ENCODE assay signal across 8 mouse cellular contexts in the genomic region with DNA sequence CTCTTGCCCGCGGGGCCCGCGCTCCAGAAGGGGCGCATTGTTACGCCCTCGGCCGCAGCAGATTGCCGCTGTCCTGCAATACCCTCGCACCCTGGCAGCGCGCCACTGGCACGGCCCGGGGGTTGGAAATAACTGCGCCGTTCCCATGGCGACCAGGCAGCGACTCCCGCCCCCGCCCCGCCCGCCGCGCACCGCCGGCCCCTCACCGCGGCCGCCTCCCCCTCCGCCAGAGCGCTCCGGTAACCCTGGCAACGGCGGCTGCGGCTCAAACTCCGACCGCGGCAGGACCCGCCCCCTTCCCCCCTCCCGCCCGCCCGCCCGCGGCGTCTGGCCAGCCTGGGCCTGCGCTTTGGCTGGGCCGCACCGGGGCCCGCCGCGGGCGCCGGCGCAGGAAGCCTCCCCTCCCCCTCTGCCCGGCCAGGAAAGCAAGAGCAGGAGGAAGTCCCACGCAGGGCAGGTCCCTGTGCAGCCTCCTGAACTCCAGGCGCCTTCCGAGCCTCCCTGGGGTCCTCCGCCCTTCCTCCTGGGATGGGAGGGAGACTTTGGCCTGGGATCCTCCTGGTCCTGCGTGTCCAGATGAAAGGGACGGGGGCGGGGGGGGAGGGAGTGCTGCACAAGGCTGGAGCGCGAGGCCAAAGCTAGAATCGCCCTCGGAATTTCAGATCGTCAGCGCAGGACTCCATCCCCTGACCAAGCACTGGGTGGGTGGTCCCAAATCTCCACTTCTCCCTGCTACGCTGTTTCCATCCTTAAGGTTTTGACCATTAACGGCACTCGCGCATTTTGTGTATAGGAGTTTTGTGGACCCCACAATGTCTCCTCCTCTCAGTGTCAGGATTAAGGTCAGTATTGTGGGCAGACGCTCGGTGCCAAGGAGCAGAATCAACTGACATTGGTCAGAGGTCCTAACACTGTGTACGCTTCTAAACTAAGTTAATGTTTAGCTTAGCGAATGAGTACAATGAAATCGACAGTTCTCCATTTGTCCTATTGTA. TPM values are rescaled to one million over a fixed set of nuclear protein-coding genes. Genes with fewer than 3 reads are reported as not detected.
A peak's percentile ranks its signal among the peaks of the same experiment; 100 is the strongest.
DNase-seq lines count a peak whose midpoint lies in the region; ATAC-seq lines count a peak whose summit lies in the region.

No protein-coding gene starts in this region.

- H3K9me3 ChIP-seq in hindbrain, embryonic 13.5 days = no peaks in the 10 kb centered on the region

- no peaks in the 10 kb centered on the region for H3K36me3 ChIP-seq in hindbrain, embryonic 13.5 days

- H3K4me1 ChIP-seq in hindbrain, embryonic 13.5 days (replicated peaks) = peaks cover 67% of the 10 kb centered on the region

- peak; percentile 94 for ATAC-seq in hindbrain, embryonic 13.5 days (ENCODE audit: low FRiP score)

- peak; percentile 97 for DNase-seq in MN1 (ENCODE audit: low spot score)
- peak; percentile 80 for DNase-seq in cerebellum, adult 8-10 months
- DNase-seq in frontal cortex, postnatal 14 days (ENCODE audit: low spot score in 2 of 2) = peak; percentile 86 to 91
- peak; percentile 92 to 95 for DNase-seq in left cerebral cortex, adult 18-20 months (ENCODE audit: low spot score in 2 of 2)
- DNase-seq in lung, postnatal 4 days = peak; percentile 97 to 99
- DNase-seq in retina, postnatal 1 day = peak; percentile 98
- peak; percentile 90 for DNase-seq in thymus, postnatal 4 days

- peak overlapping the region; percentile 98 for H3K27ac ChIP-seq in hindbrain, embryonic 13.5 days

- under 1% methylated on average over 62 of the region's 77 CpGs for WGBS in hindbrain, embryonic 13.5 days

- H3K4me3 ChIP-seq in hindbrain, embryonic 13.5 days = peak overlapping the region; percentile 43

- no peaks in the 10 kb centered on the region for H3K27me3 ChIP-seq in hindbrain, embryonic 13.5 days

- H3K9ac ChIP-seq in hindbrain, embryonic 13.5 days = peak overlapping the region; percentile 78

- peak overlapping the region; percentile 66 for H3K4me2 ChIP-seq in hindbrain, embryonic 13.5 days

RNA-seq across cellular contexts. Expression of gene Ier5, which starts 15.9 kb away (rescaled TPM):
- polyA plus RNA-seq in hindbrain, embryonic 13.5 days (2015; fragmentation: Nextera tagmentation; extraction: Ambion mirVana) = 5.5 and 8.8 TPM in 2 replicates
- 10 to 100 TPM; 76.3 to 83.2 TPM for total RNA-seq in left cerebral cortex, adult 18-20 months (2021)

Comparison
In these comparisons a context has a peak if more than half of its experiments do, and no peak if none do; other contexts are left out.
1. Peak in every context shown above with its lines: DNase-seq, ATAC-seq, H3K4me3 ChIP-seq and H3K27ac ChIP-seq.